Mouse (Mus musculus) forebrain, embryonic 14.5 days (tissue): Measurements from ENCODE around the gene Rab3b. TPM values are rescaled to one million over a fixed set of nuclear protein-coding genes. Genes with fewer than 3 reads are reported as not detected.

Experiments
- ATAC-seq: fragments of 200-750 bp; cut with Nextera tagmentation; 2 replicates; pipeline ENCODE4 v1.8.0; 2017; ENCODE audit warnings: mild to moderate bottlenecking, moderate library complexity
- DNase-seq: peaks from one replicate; pipeline ENCODE4 v3.0.0-alpha.2; 2015; ENCODE audit warnings: low spot score
- H3K27ac ChIP-seq: fragments of 300-500 bp; sonication (generic); 2 replicates; pipeline ENCODE4 v1.5.1; 2014; ENCODE audit warnings: low read depth, mild to moderate bottlenecking, control low read depth, low read length, moderate library complexity
- H3K27me3 ChIP-seq: fragments of 300-500 bp; sonication (generic); replicated peaks from 2 replicates; pipeline ENCODE4 v1.6.1; 2014; ENCODE audit warnings: low read length, control low read depth, mixed read lengths; ENCODE audit not compliant: control insufficient read depth, insufficient read depth
- H3K36me3 ChIP-seq: fragments of 300-500 bp; sonication (generic); 2 replicates; pipeline ENCODE4 v1.6.1; 2014; ENCODE audit warnings: low read length, control low read depth; ENCODE audit not compliant: control insufficient read depth, insufficient read depth
- H3K4me1 ChIP-seq: fragments of 300-500 bp; sonication (generic); 2 replicates; pipeline ENCODE4 v1.6.1; 2014; ENCODE audit warnings: antibody characterized with exemption, low read length, control low read depth; ENCODE audit not compliant: control insufficient read depth, insufficient read depth
- H3K4me2 ChIP-seq: fragments of 300-500 bp; sonication (generic); 2 replicates; pipeline ENCODE4 v1.6.1; 2014; ENCODE audit warnings: mild to moderate bottlenecking, control low read depth, low read length
- H3K4me3 ChIP-seq: fragments of 300-500 bp; sonication (generic); 2 replicates; pipeline ENCODE4 v1.5.1; 2014; ENCODE audit warnings: low read depth, low read length, control low read depth
- H3K9ac ChIP-seq: fragments of 300-500 bp; sonication (generic); 2 replicates; pipeline ENCODE4 v1.6.1; 2014; ENCODE audit warnings: mild to moderate bottlenecking, low read length, control low read depth, moderate library complexity
- H3K9me3 ChIP-seq: fragments of 300-500 bp; sonication (generic); replicated peaks from 2 replicates; pipeline ENCODE4 v1.6.1; 2016; ENCODE audit warnings: low read length, control low read depth, mixed read lengths; ENCODE audit not compliant: control insufficient read depth
- WGBS: fragments of 180-500 bp; shearing (Covaris S2); extraction: QIAGEN DNeasy Blood & Tissue Kit; methylation state at CpG from one replicate; pipeline ENCODE4 v1.1.7; 2014; 5-methylcytosine and 5-hydroxymethylcytosine counted together
- polyA plus RNA-seq: library from polyadenylated mRNA; unstranded; fragments of >200 nt; fragmentation: Nextera tagmentation; extraction: Ambion mirVana; gene quantifications from 2 replicates; pipeline ENCODE4 v1.2.1, GENCODE M21; 2014

The Rab3b gene
- polyA plus RNA-seq, 1 experiment from 2014 or later, result 79.7 TPM

GRCm38 (mm10) chr4:108877901-108878300 is 962 bp upstream of the Rab3b start:
- ATAC-seq, result no peak
- H3K9ac ChIP-seq, result no peak overlapping the region
- WGBS, result 85% methylated on average over 6 of the region's 6 CpGs

DNA sequence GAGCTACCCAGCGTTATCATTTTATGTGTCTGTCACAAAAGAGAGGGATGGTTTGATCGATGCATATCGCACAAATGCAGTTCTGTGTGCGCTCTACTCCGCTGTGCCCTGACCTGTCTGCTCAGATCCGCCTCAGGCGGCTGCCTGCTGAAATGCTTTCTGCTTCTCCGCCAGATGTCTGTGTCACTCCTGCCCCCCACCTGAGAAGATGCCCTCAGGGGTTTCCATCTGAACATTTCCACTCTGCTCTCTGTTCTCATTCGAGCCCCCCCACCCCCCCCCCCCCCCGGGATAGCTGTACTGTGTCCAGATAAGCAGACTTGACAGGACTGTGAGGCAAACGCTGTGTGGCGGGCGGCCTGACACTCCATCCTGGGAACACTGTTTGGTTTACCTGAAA is 5.0 kb downstream of the Rab3b start:
- DNase-seq, result no peak
- H3K36me3 ChIP-seq, result no peaks in the 10 kb centered on the region
- no peak overlapping the region for H3K27ac ChIP-seq
- H3K27me3 ChIP-seq, result no peaks in the 10 kb centered on the region
- no peaks in the 10 kb centered on the region for H3K9me3 ChIP-seq
- H3K9ac ChIP-seq, result no peak overlapping the region
- H3K4me2 ChIP-seq, result no peak overlapping the region
- 62% methylated on average over 13 of the region's 13 CpGs for WGBS
- H3K4me3 ChIP-seq, result no peak overlapping the region
- no peak for ATAC-seq
- H3K4me1 ChIP-seq, result peaks cover 3% of the 10 kb centered on the region; the same call in 1 of the 2 replicates

More at GRCm38 (mm10) chr4:108877901-108878300, 962 bp upstream of the Rab3b start:
- H3K4me1 ChIP-seq, result peaks cover 3% of the 10 kb centered on the region; the same call in 1 of the 2 replicates
- no peak overlapping the region for H3K27ac ChIP-seq
- H3K4me2 ChIP-seq, result no peak overlapping the region
- DNase-seq, result no peak
- H3K4me3 ChIP-seq, result no peak overlapping the region
- no peaks in the 10 kb centered on the region for H3K27me3 ChIP-seq
- H3K36me3 ChIP-seq, result no peaks in the 10 kb centered on the region
- no peaks in the 10 kb centered on the region for H3K9me3 ChIP-seq

- no peaks in the 10 kb centered on the region for H3K4me1 ChIP-seq
- DNase-seq (no peak), ATAC-seq (no peak)
- H3K9me3 ChIP-seq, result no peaks in the 10 kb centered on the region
- 87% methylated on average over 4 of the region's 4 CpGs for WGBS
- H3K36me3 ChIP-seq, result no peaks in the 10 kb centered on the region
- H3K27me3 ChIP-seq, result no peaks in the 10 kb centered on the region
- no peak overlapping the region for H3K27ac ChIP-seq
- H3K4me3 ChIP-seq, result no peak overlapping the region
- H3K4me2 ChIP-seq, result no peak overlapping the region
- H3K9ac ChIP-seq, result no peak overlapping the region
Observed at GRCm38 (mm10) chr4:108887456-108887855, 8.6 kb downstream of the Rab3b start.

- no peaks in the 10 kb centered on the region for H3K9me3 ChIP-seq
- H3K4me3 ChIP-seq, result no peak overlapping the region
- H3K27me3 ChIP-seq, result no peaks in the 10 kb centered on the region
- H3K4me2 ChIP-seq, result no peak overlapping the region
- no peak overlapping the region for H3K9ac ChIP-seq
- no peak for ATAC-seq
- no peak overlapping the region for H3K27ac ChIP-seq
- H3K36me3 ChIP-seq, result no peaks in the 10 kb centered on the region
- WGBS, result 74% methylated on average over 6 of the region's 6 CpGs
- no peaks in the 10 kb centered on the region for H3K4me1 ChIP-seq
- no peak for DNase-seq
Observed at GRCm38 (mm10) chr4:108890876-108891275, 12.0 kb downstream of the Rab3b start.

DNA sequence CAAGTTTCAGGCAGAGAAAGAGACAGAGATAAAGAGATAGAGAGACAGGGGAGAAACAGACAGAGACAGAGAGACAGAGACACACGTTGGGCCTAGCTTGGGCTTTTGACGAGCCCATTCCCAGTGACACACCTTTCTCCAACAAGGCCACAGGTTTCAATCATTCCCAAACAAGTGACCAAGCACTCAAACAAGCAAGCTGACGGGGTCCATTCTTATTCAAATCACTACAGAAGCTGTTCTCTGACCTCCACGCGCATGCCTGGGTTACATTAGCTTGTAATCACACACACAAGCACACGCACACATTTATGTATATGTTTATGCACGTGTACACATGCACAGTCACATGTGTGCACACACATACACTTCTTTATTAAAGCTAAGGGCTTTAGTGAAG is 21.6 kb downstream of the Rab3b start:
- Histone ChIP-seq H3K27me3 (no peaks in the 10 kb centered on the region), H3K4me3 (no peak overlapping the region), H3K4me2 (no peak overlapping the region), H3K9ac (no peak overlapping the region), H3K27ac (no peak overlapping the region), H3K4me1 (no peaks in the 10 kb centered on the region), H3K9me3 (no peaks in the 10 kb centered on the region), H3K36me3 (no peaks in the 10 kb centered on the region)
- DNase-seq, result no peak
- no peak for ATAC-seq
- WGBS, result 61% methylated on average over 7 of the region's 7 CpGs

- H3K27ac ChIP-seq, result no peak overlapping the region
- H3K4me3 ChIP-seq, result no peak overlapping the region
- 95% methylated on average over 9 of the region's 9 CpGs for WGBS
- H3K36me3 ChIP-seq, result no peaks in the 10 kb centered on the region
- no peaks in the 10 kb centered on the region for H3K27me3 ChIP-seq
- no peak for DNase-seq
- H3K9me3 ChIP-seq, result no peaks in the 10 kb centered on the region
- no peak for ATAC-seq
- H3K4me1 ChIP-seq, result 0 out of 2 replicates have a peak, but pooled peaks cover 2% of the 10 kb centered on the region
- no peak overlapping the region for H3K4me2 ChIP-seq
- H3K9ac ChIP-seq, result no peak overlapping the region
Observed at GRCm38 (mm10) chr4:108902886-108903285, 24.0 kb downstream of the Rab3b start.

- 91% methylated on average over 9 of the region's 9 CpGs for WGBS
- no peak overlapping the region for H3K27ac ChIP-seq
- no peak overlapping the region for H3K4me2 ChIP-seq
- ATAC-seq (no peak), DNase-seq (no peak)
- no peaks in the 10 kb centered on the region for H3K9me3 ChIP-seq
- no peak overlapping the region for H3K9ac ChIP-seq
- H3K4me3 ChIP-seq, result no peak overlapping the region
- H3K36me3 ChIP-seq, result no peaks in the 10 kb centered on the region
- no peaks in the 10 kb centered on the region for H3K27me3 ChIP-seq
- H3K4me1 ChIP-seq, result 0 out of 2 replicates have a peak, but pooled peaks cover 2% of the 10 kb centered on the region
Observed at GRCm38 (mm10) chr4:108903346-108903745, 24.5 kb downstream of the Rab3b start.

GRCm38 (mm10) chr4:108904076-108904475 is 25.2 kb downstream of the Rab3b start:
- H3K9ac ChIP-seq, result no peak overlapping the region
- H3K27ac ChIP-seq, result no peak overlapping the region
- H3K4me2 ChIP-seq, result no peak overlapping the region
- 0 out of 2 replicates have a peak, but pooled peaks cover 2% of the 10 kb centered on the region for H3K4me1 ChIP-seq
- ATAC-seq (no peak), DNase-seq (no peak)
- H3K4me3 ChIP-seq, result no peak overlapping the region
- no peaks in the 10 kb centered on the region for H3K9me3 ChIP-seq
- no peaks in the 10 kb centered on the region for H3K36me3 ChIP-seq
- H3K27me3 ChIP-seq, result no peaks in the 10 kb centered on the region
- 43% methylated on average over 6 of the region's 6 CpGs for WGBS

DNA sequence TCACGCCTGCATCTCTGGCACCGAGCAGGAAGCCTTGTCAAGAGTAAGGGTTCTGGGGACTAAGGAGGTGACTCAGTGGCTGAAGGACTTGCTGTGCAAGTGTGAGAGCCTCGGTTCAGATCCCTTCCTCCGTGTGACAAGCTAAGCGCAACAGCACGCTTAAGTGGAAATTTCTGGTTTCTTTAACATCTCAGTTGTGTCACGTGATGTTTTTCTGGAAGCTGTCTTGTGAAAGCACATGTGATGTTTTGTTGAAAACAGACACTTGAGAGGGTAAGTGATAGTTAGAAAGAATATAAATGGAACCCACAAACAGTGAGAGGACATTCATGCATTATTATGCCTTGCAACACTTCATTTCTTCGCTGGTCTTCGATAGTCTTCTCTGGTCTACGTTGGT is 25.9 kb downstream of the Rab3b start:
- 92% methylated on average over 10 of the region's 10 CpGs for WGBS
- Histone ChIP-seq H3K27ac (no peak overlapping the region), H3K9ac (no peak overlapping the region), H3K4me1 (0 out of 2 replicates have a peak, but pooled peaks cover 2% of the 10 kb centered on the region), H3K4me2 (no peak overlapping the region), H3K9me3 (no peaks in the 10 kb centered on the region), H3K36me3 (no peaks in the 10 kb centered on the region), H3K27me3 (no peaks in the 10 kb centered on the region), H3K4me3 (no peak overlapping the region)
- ATAC-seq (no peak), DNase-seq (no peak)
